Mouse (Mus musculus) myocyte (in vitro differentiated cells): ENCODE results near the gene Tmem150a. TPM values are rescaled to one million over a fixed set of nuclear protein-coding genes. Genes with fewer than 3 reads are reported as not detected.

Experiments
- H3K27me3 ChIP-seq: one replicate; pipeline ENCODE4 v1.6.1; 2011; ENCODE audit not compliant: control insufficient read depth, insufficient read depth, insufficient read length
- H3K36me3 ChIP-seq: one replicate; pipeline ENCODE4 v1.6.1; 2011; ENCODE audit not compliant: control insufficient read depth, insufficient read depth
- H3K4me2 ChIP-seq: one replicate; pipeline ENCODE4 v1.6.1; 2011; ENCODE audit warnings: low read depth, control low read depth
- H3K4me3 ChIP-seq: one replicate; pipeline ENCODE4 v1.5.1; 2011; ENCODE audit warnings: mild to moderate bottlenecking, control low read depth, moderate library complexity
- H3K79me2 ChIP-seq: one replicate; pipeline ENCODE4 v1.6.1; 2011; ENCODE audit not compliant: control insufficient read depth, insufficient read depth
- H3ac ChIP-seq: one replicate; pipeline ENCODE4 v1.6.1; 2011; ENCODE audit not compliant: control insufficient read depth, insufficient read length
- CEBPB ChIP-seq: IDR thresholded peaks from 2 replicates; pipeline ENCODE4 v1.6.1; 2011; ENCODE audit warnings: mild to moderate bottlenecking, moderate library complexity; ENCODE audit not compliant: poor library complexity, insufficient read depth, severe bottlenecking
- E2F4 ChIP-seq: IDR thresholded peaks from one replicate; pipeline ENCODE4 v1.6.1; 2011; ENCODE audit warnings: mild to moderate bottlenecking, control low read depth, moderate library complexity; ENCODE audit not compliant: insufficient read depth
- MAX ChIP-seq: IDR thresholded peaks from one replicate; pipeline ENCODE4 v1.6.1; 2011; ENCODE audit warnings: low read depth, mild to moderate bottlenecking, control low read depth
- MYOD1 ChIP-seq, 3 experiments: IDR thresholded peaks; one replicate each; pipeline ENCODE4 v1.6.1; 2011; ENCODE audit warnings: control low read depth in 2 of 3, low read depth in 2 of 3, mild to moderate bottlenecking in 2 of 3, moderate library complexity in 1 of 3; ENCODE audit not compliant: insufficient read length in 2 of 3, control insufficient read depth in 1 of 3
- MYOG ChIP-seq, 3 experiments: IDR thresholded peaks; one replicate each; pipeline ENCODE4 v1.6.1; 2011; ENCODE audit warnings: control low read depth in 2 of 3, low read depth in 2 of 3, mild to moderate bottlenecking in 2 of 3; ENCODE audit not compliant: insufficient read length in 2 of 3, control insufficient read depth in 1 of 3, insufficient read depth in 1 of 3
- POLR2A ChIP-seq: IDR thresholded peaks from one replicate; pipeline ENCODE4 v1.6.1; 2011; ENCODE audit warnings: low read depth, mild to moderate bottlenecking, control low read depth, moderate library complexity; ENCODE audit not compliant: insufficient read length
- POLR2AphosphoS2 ChIP-seq: IDR thresholded peaks from one replicate; pipeline ENCODE4 v1.6.1; 2011; ENCODE audit warnings: low read depth, control low read depth; ENCODE audit not compliant: insufficient read length
- REST ChIP-seq: IDR thresholded peaks from one replicate; pipeline ENCODE4 v1.6.1; 2011; ENCODE audit warnings: mild to moderate bottlenecking, control low read depth, moderate library complexity; ENCODE audit not compliant: insufficient read depth, insufficient read length
- SRF ChIP-seq: IDR thresholded peaks from one replicate; pipeline ENCODE4 v1.6.1; 2011; ENCODE audit warnings: low read depth; ENCODE audit not compliant: control insufficient read depth, insufficient read length
- TCF12 ChIP-seq: IDR thresholded peaks from one replicate; pipeline ENCODE4 v1.6.1; 2011; ENCODE audit warnings: mild to moderate bottlenecking, control low read depth; ENCODE audit not compliant: poor library complexity, insufficient read depth, severe bottlenecking
- TCF3 ChIP-seq: IDR thresholded peaks from one replicate; pipeline ENCODE4 v1.6.1; 2011; ENCODE audit warnings: low read depth, control low read depth; ENCODE audit not compliant: insufficient read length
- USF1 ChIP-seq: IDR thresholded peaks from one replicate; pipeline ENCODE4 v1.6.1; 2011; ENCODE audit warnings: low read depth, mild to moderate bottlenecking, control low read depth, moderate library complexity
- polyA plus RNA-seq: library from polyadenylated mRNA; unstranded; fragments of >200 nt; fragmentation: generic; extraction: Trizol; gene quantifications from one replicate; pipeline ENCODE4 v1.2.1, GENCODE M21; 2012; ENCODE audit warnings: missing spikeins

The Tmem150a gene
- polyA plus RNA-seq, 1 experiment: 26.7 TPM

- peaks cover 66% of the 10 kb centered on the region for H3K36me3 ChIP-seq
- TF ChIP-seq CEBPB (no peak), POLR2A (no peak), TCF3 (no peak), MYOG (IDR thresholded peaks at IDR 0.05; ENCODE audit: control insufficient read depth in 1 of 3, insufficient read depth in 1 of 3, insufficient read length in 2 of 3, low read depth in 2 of 3) (no peak)
- H3K4me3 ChIP-seq: no peak overlapping the region
- no peak overlapping the region for H3ac ChIP-seq
- H3K79me2 ChIP-seq: no peaks in the 10 kb centered on the region
- H3K4me2 ChIP-seq: no peak overlapping the region
- no peaks in the 10 kb centered on the region for H3K27me3 ChIP-seq
These were observed 36.8 kb upstream of the Tmem150a start for GRCm38 (mm10) chr6:72318440-72318839.

GRCm38 (mm10) chr6:72319019-72319418 lies 36.2 kb upstream of the Tmem150a start:
- Histone ChIP-seq H3K4me3 (no peak overlapping the region), H3K4me2 (no peak overlapping the region), H3K36me3 (peaks cover 67% of the 10 kb centered on the region), H3ac (no peak overlapping the region), H3K27me3 (no peaks in the 10 kb centered on the region), H3K79me2 (no peaks in the 10 kb centered on the region)
- no peak for TF ChIP-seq MAX
- no peak for TF ChIP-seq REST
- no peak for TF ChIP-seq POLR2A
- TF ChIP-seq TCF12: no peak

- TF ChIP-seq MYOD1 (IDR thresholded peaks at IDR 0.05; ENCODE audit: control insufficient read depth in 1 of 3, insufficient read length in 2 of 3, low read depth in 2 of 3): no peak
- TF ChIP-seq SRF: no peak
- no peak for TF ChIP-seq TCF12
- no peak for TF ChIP-seq USF1
- no peak for TF ChIP-seq TCF3
- no peak for TF ChIP-seq CEBPB
- TF ChIP-seq E2F4: no peak
- no peak for TF ChIP-seq MAX
- TF ChIP-seq POLR2A: no peak
- no peak for TF ChIP-seq MYOG (IDR thresholded peaks at IDR 0.05; ENCODE audit: control insufficient read depth in 1 of 3, insufficient read depth in 1 of 3, insufficient read length in 2 of 3, low read depth in 2 of 3)
- TF ChIP-seq REST: no peak
- no peak for TF ChIP-seq POLR2AphosphoS2
- Histone ChIP-seq H3ac (no peak overlapping the region), H3K4me3 (no peak overlapping the region), H3K4me2 (no peak overlapping the region), H3K36me3 (peaks cover 77% of the 10 kb centered on the region), H3K27me3 (no peaks in the 10 kb centered on the region), H3K79me2 (no peaks in the 10 kb centered on the region)
These were observed 32.3 kb upstream of the Tmem150a start for GRCm38 (mm10) chr6:72322936-72323335.

GRCm38 (mm10) chr6:72323786-72324508 lies 31.3 kb upstream of the Tmem150a start:
- H3K79me2 ChIP-seq: no peaks in the 10 kb centered on the region
- TF ChIP-seq MYOD1 (IDR thresholded peaks at IDR 0.05; ENCODE audit: control insufficient read depth in 1 of 3, insufficient read length in 2 of 3, low read depth in 2 of 3) (no peak), TCF3 (no peak), MYOG (IDR thresholded peaks at IDR 0.05; ENCODE audit: control insufficient read depth in 1 of 3, insufficient read depth in 1 of 3, insufficient read length in 2 of 3, low read depth in 2 of 3) (no peak), MAX (no peak), REST (no peak), POLR2AphosphoS2 (no peak), SRF (no peak), CEBPB (no peak), USF1 (no peak), POLR2A (no peak)
- H3K4me2 ChIP-seq: no peak overlapping the region
- no peak overlapping the region for H3ac ChIP-seq
- no peak overlapping the region for H3K4me3 ChIP-seq
- no peaks in the 10 kb centered on the region for H3K27me3 ChIP-seq
- H3K36me3 ChIP-seq: peaks cover 73% of the 10 kb centered on the region

GRCm38 (mm10) chr6:72326274-72326673 lies 29.0 kb upstream of the Tmem150a start:
- H3K4me3 ChIP-seq: no peak overlapping the region
- H3K36me3 ChIP-seq: peaks cover 63% of the 10 kb centered on the region
- H3K79me2 ChIP-seq: no peaks in the 10 kb centered on the region
- H3ac ChIP-seq: no peak overlapping the region
- no peaks in the 10 kb centered on the region for H3K27me3 ChIP-seq
- H3K4me2 ChIP-seq: no peak overlapping the region
- no peak for TF ChIP-seq TCF3
- no peak for TF ChIP-seq POLR2AphosphoS2
- TF ChIP-seq POLR2A: no peak
- no peak for TF ChIP-seq TCF12
- TF ChIP-seq SRF: no peak
- no peak for TF ChIP-seq MAX
- TF ChIP-seq E2F4: no peak
- no peak for TF ChIP-seq MYOG (IDR thresholded peaks at IDR 0.05; ENCODE audit: control insufficient read depth in 1 of 3, insufficient read depth in 1 of 3, insufficient read length in 2 of 3, low read depth in 2 of 3)
- TF ChIP-seq CEBPB: no peak
- no peak for TF ChIP-seq MYOD1 (IDR thresholded peaks at IDR 0.05; ENCODE audit: control insufficient read depth in 1 of 3, insufficient read length in 2 of 3, low read depth in 2 of 3)
- no peak for TF ChIP-seq REST
- no peak for TF ChIP-seq USF1
